Mouse (Mus musculus) bone marrow macrophage, adult 2 months (primary cell): Measurements from ENCODE around the gene Cfap70.

Experiments used
- CTCF ChIP-seq: IDR thresholded peaks from 2 replicates; pipeline ENCODE4 v1.5.1; 2012; ENCODE audit warnings: low read depth, mild to moderate bottlenecking, low read length, moderate library complexity
- POLR2A ChIP-seq: IDR thresholded peaks from 2 replicates; pipeline ENCODE4 v1.6.1; 2012; ENCODE audit warnings: mild to moderate bottlenecking, low read depth, low read length, borderline replicate concordance

- no peak for TF ChIP-seq CTCF
- no peak for TF ChIP-seq POLR2A
Observed at GRCm38 (mm10) chr14:20452929-20453328, 903 bp upstream of the Cfap70 start.
